ENCODE assay signal across 14 mouse cellular contexts in genomic region chr9:105342994-105343656, GRCm38 (mm10). TPM values are rescaled to one million over a fixed set of nuclear protein-coding genes. Genes with fewer than 3 reads are reported as not detected.
A peak's percentile ranks its signal among the peaks of the same experiment; 100 is the strongest.
DNase-seq lines count a peak whose midpoint lies in the region; ATAC-seq and TF ChIP-seq lines count a peak whose summit lies in the region.
"Had no signal": no experiment of that assay in that cellular context is flagged by ENCODE, and none has a peak within 500 bp of the region (broad histone marks: within the 10 kb centered on the region; RNA-seq: fewer than 3 reads in every experiment).

No protein-coding gene starts in this region.

- H3K9ac ChIP-seq in embryonic facial prominence, embryonic 12.5 days, result no peak overlapping the region
- no peak overlapping the region for H3K9ac ChIP-seq in hindbrain, embryonic 14.5 days
- no peak overlapping the region for H3K9ac ChIP-seq in neural tube, embryonic 11.5 days (ENCODE audit: low read length)

- TF ChIP-seq CTCF in kidney, adult 2 months (conservative IDR thresholded peaks at IDR 0.05; ENCODE audit: insufficient read depth, insufficient read length, low read depth, low read length), result no peak

- 58% methylated on average over 10 of the region's 10 CpGs for WGBS in embryonic facial prominence, embryonic 12.5 days
- WGBS in hindbrain, embryonic 14.5 days, result 21% methylated on average over 10 of the region's 10 CpGs
- 48% methylated on average over 10 of the region's 10 CpGs for WGBS in neural tube, embryonic 11.5 days
- WGBS in kidney, adult 2 months, result 62% methylated on average over 10 of the region's 10 CpGs

- 0 out of 2 replicates have a peak, but pooled peaks have one; percentile 47 for ATAC-seq in embryonic facial prominence, embryonic 12.5 days (ENCODE audit: insufficient number of reproducible peaks, insufficient read depth, low FRiP score, low TSS enrichment)
- ATAC-seq in hindbrain, embryonic 14.5 days (ENCODE audit: low FRiP score), result peak; percentile 91
- peak; percentile 81 for ATAC-seq in neural tube, embryonic 11.5 days (ENCODE audit: insufficient read depth, low FRiP score, low TSS enrichment)

- H3K27me3 ChIP-seq in embryonic facial prominence, embryonic 12.5 days, result no peaks in the 10 kb centered on the region
- no peaks in the 10 kb centered on the region for H3K27me3 ChIP-seq in hindbrain, embryonic 14.5 days (ENCODE audit: control insufficient read depth, insufficient read depth, low read length)
- no peaks in the 10 kb centered on the region for H3K27me3 ChIP-seq in neural tube, embryonic 11.5 days (ENCODE audit: control insufficient read depth, insufficient read depth, low read length)
- no peaks in the 10 kb centered on the region for H3K27me3 ChIP-seq in kidney, adult 2 months (replicated peaks; ENCODE audit: control insufficient read depth, insufficient read depth, low read length)

- H3K9me3 ChIP-seq in embryonic facial prominence, embryonic 12.5 days, result no peaks in the 10 kb centered on the region
- H3K9me3 ChIP-seq in hindbrain, embryonic 14.5 days (ENCODE audit: control insufficient read depth, low read length), result no peaks in the 10 kb centered on the region
- no peaks in the 10 kb centered on the region for H3K9me3 ChIP-seq in neural tube, embryonic 11.5 days (ENCODE audit: control insufficient read depth, low read length)

- H3K36me3 ChIP-seq in embryonic facial prominence, embryonic 12.5 days, result no peaks in the 10 kb centered on the region
- H3K36me3 ChIP-seq in hindbrain, embryonic 14.5 days (replicated peaks; ENCODE audit: control insufficient read depth, insufficient read depth), result no peaks in the 10 kb centered on the region
- no peaks in the 10 kb centered on the region for H3K36me3 ChIP-seq in neural tube, embryonic 11.5 days (ENCODE audit: control insufficient read depth, insufficient read depth, low read length)
- no peaks in the 10 kb centered on the region for H3K36me3 ChIP-seq in kidney, adult 2 months (ENCODE audit: control insufficient read depth, insufficient read depth, low read length)
- H3K36me3 ChIP-seq: G1E had no signal

- no peak for TF ChIP-seq POLR2A in kidney, adult 2 months (IDR thresholded peaks at IDR 0.05; ENCODE audit: low read depth, low read length)

- no peak overlapping the region for H3K4me2 ChIP-seq in embryonic facial prominence, embryonic 12.5 days (replicated peaks)
- no peak overlapping the region for H3K4me2 ChIP-seq in hindbrain, embryonic 14.5 days (replicated peaks)
- H3K4me2 ChIP-seq in neural tube, embryonic 11.5 days (ENCODE audit: low read depth), result no peak overlapping the region

- H3K4me1 ChIP-seq in embryonic facial prominence, embryonic 12.5 days, result no peaks in the 10 kb centered on the region
- H3K4me1 ChIP-seq in hindbrain, embryonic 14.5 days (replicated peaks; ENCODE audit: control insufficient read depth, insufficient read depth, low read length), result peaks cover 13% of the 10 kb centered on the region
- no peaks in the 10 kb centered on the region for H3K4me1 ChIP-seq in neural tube, embryonic 11.5 days (ENCODE audit: control insufficient read depth, insufficient read depth, low read length)
- no peaks in the 10 kb centered on the region for H3K4me1 ChIP-seq in kidney, adult 2 months (ENCODE audit: control insufficient read depth, insufficient read depth, low read length)

- no peak overlapping the region for H3K27ac ChIP-seq in embryonic facial prominence, embryonic 12.5 days
- H3K27ac ChIP-seq in hindbrain, embryonic 14.5 days, result peak overlapping the region; percentile 43
- H3K27ac ChIP-seq in neural tube, embryonic 11.5 days (ENCODE audit: low read depth, low read length), result no peak overlapping the region
- no peak overlapping the region for H3K27ac ChIP-seq in kidney, adult 2 months (ENCODE audit: insufficient read depth, low read depth, low read length)

- DNase-seq in cerebellum, postnatal 14 days, result peak; percentile 5 to 11
- no peak for DNase-seq in cerebellum, adult 11 months
- DNase-seq in hindbrain, embryonic 14.5 days (ENCODE audit: low spot score), result peak; percentile 77
- DNase-seq in neural tube, embryonic 11.5 days (ENCODE audit: low spot score), result peak; percentile 77
- DNase-seq in ovary, postnatal 10 days (ENCODE audit: low spot score), result no peak
- no peak for DNase-seq in gastrocnemius, adult 18-20 months (ENCODE audit: low spot score)
- DNase-seq in kidney, adult 2 months, result no peak
- DNase-seq: adrenal gland, adult 8-10 months; cerebellum, adult 2 months; kidney, postnatal 36 days; lung, adult 18-20 months; thymus, postnatal 25 days had no signal

- H3K4me3 ChIP-seq in embryonic facial prominence, embryonic 12.5 days, result no peak overlapping the region
- H3K4me3 ChIP-seq in hindbrain, embryonic 14.5 days (replicated peaks; ENCODE audit: low read length), result no peak overlapping the region
- H3K4me3 ChIP-seq in neural tube, embryonic 11.5 days (ENCODE audit: low read depth, low read length), result no peak overlapping the region
- no peak overlapping the region for H3K4me3 ChIP-seq in kidney, adult 2 months (ENCODE audit: insufficient read depth, low read depth, low read length)

RNA-seq across cellular contexts. Expression of gene Aste1, which starts 52.1 kb away (rescaled TPM):
- 14.2 and 14.3 TPM in 2 replicates for polyA plus RNA-seq in embryonic facial prominence, embryonic 12.5 days (2016; fragmentation: Nextera tagmentation; extraction: Ambion mirVana)
- polyA plus RNA-seq in hindbrain, embryonic 14.5 days (2014; fragmentation: Nextera tagmentation; extraction: Ambion mirVana), result 11.4 and 13.7 TPM in 2 replicates
- polyA plus RNA-seq in neural tube, embryonic 11.5 days (2014; fragmentation: Nextera tagmentation; extraction: Ambion mirVana), result 12.6 and 14.1 TPM in 2 replicates
- total RNA-seq in gastrocnemius, adult 18-20 months (2021), result 1 to 10 TPM; 1.9 to 2.2 TPM
- polyA plus RNA-seq in kidney, adult 2 months (2012; rRNA removed), result 6.1 and 7.3 TPM in 2 replicates

RNA-seq across cellular contexts. Expression of gene Nek11, which starts 52.2 kb away (rescaled TPM):
- 0.53 and 0.72 TPM in 2 replicates for polyA plus RNA-seq in embryonic facial prominence, embryonic 12.5 days (2016; fragmentation: Nextera tagmentation; extraction: Ambion mirVana)
- polyA plus RNA-seq in hindbrain, embryonic 14.5 days (2014; fragmentation: Nextera tagmentation; extraction: Ambion mirVana), result 2.9 and 3.2 TPM in 2 replicates
- 0.54 and 1.1 TPM in 2 replicates for polyA plus RNA-seq in neural tube, embryonic 11.5 days (2014; fragmentation: Nextera tagmentation; extraction: Ambion mirVana)
- under 1 TPM in 1 of 2 experiments, not detected in 1; 0.07 TPM for total RNA-seq in gastrocnemius, adult 18-20 months (2021)
- polyA plus RNA-seq in kidney, adult 2 months (2012; rRNA removed), result 0.17 and 0.22 TPM in 2 replicates
- total RNA-seq: G1E had no signal
- polyA plus RNA-seq: G1E had no signal

Comparison
In these comparisons a context has a peak if more than half of its experiments do, and no peak if none do; other contexts are left out.
1. DNase-seq: peak in cerebellum, postnatal 14 days (2 of 2), hindbrain, embryonic 14.5 days (single experiment) and neural tube, embryonic 11.5 days (single experiment); none in cerebellum, adult 11 months (single experiment), ovary, postnatal 10 days (single experiment), gastrocnemius, adult 18-20 months (single experiment) and kidney, adult 2 months (single experiment).
2. Peak in every context shown above with its lines, with median percentiles within 50 percentile points of each other: ATAC-seq.